Comparison of ENCODE assay signal across 27 mouse cellular contexts in the genomic region with DNA sequence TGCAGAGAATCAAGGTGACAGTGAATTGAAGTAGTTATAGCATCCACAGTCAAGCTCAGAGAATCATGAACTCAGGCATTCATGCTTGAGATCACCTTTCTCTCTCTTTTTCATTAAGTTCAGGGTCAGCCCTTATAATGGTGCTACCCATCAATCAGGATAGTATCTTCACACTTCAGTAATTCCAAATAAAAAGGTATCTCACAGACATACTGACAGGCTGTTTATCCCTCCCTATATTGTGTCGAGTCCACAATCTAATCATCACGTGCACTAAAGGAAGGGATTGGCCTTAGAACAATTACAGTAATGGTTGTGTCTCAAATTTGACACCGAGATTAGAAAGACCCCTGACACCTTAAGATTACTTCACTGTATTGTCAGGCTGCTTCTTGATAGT.
DNase-seq lines count a peak whose midpoint lies in the region; ATAC-seq lines count a peak whose summit lies in the region.
"Had no signal": no experiment of that assay in that cellular context is flagged by ENCODE, and none has a peak within 500 bp of the region (broad histone marks: within the 10 kb centered on the region; RNA-seq: fewer than 3 reads in every experiment).

No protein-coding gene starts in this region.

- no peaks in the 10 kb centered on the region for H3K4me1 ChIP-seq in forebrain, embryonic 11.5 days (replicated peaks; ENCODE audit: control insufficient read depth, insufficient read depth, low read length)
- H3K4me1 ChIP-seq in forebrain, embryonic 15.5 days, result no peaks in the 10 kb centered on the region
- no peaks in the 10 kb centered on the region for H3K4me1 ChIP-seq in hindbrain, embryonic 13.5 days (replicated peaks)
- no peaks in the 10 kb centered on the region for H3K4me1 ChIP-seq in hindbrain, embryonic 16.5 days (ENCODE audit: control insufficient read depth, insufficient read depth, low read depth, low read length)
- H3K4me1 ChIP-seq in neural tube, embryonic 14.5 days (ENCODE audit: control insufficient read depth, insufficient read depth, low read length), result no peaks in the 10 kb centered on the region
- H3K4me1 ChIP-seq in neural tube, embryonic 15.5 days, result no peaks in the 10 kb centered on the region
- H3K4me1 ChIP-seq: embryonic facial prominence, embryonic 15.5 days had no signal

- DNase-seq in forebrain, embryonic 11.5 days (ENCODE audit: low spot score), result no peak
- DNase-seq: adrenal gland, adult 8-10 months; adrenal gland, postnatal 14 days; adrenal gland, postnatal 36 days; B cell, adult 2 months; cerebellum, adult 11 months; cerebellum, adult 18-20 months; cerebellum, adult 8-10 months; cerebellum, adult 9-11 months; cerebellum, postnatal 14 days; cerebellum, postnatal 36 days; embryo, embryonic 11 days; forebrain, postnatal 0 days had no signal

- H3K9me3 ChIP-seq in forebrain, embryonic 11.5 days (ENCODE audit: control insufficient read depth, low read length), result no peaks in the 10 kb centered on the region
- no peaks in the 10 kb centered on the region for H3K9me3 ChIP-seq in forebrain, embryonic 15.5 days
- H3K9me3 ChIP-seq in hindbrain, embryonic 13.5 days, result no peaks in the 10 kb centered on the region
- H3K9me3 ChIP-seq in hindbrain, embryonic 16.5 days (ENCODE audit: control insufficient read depth, low read length), result no peaks in the 10 kb centered on the region
- H3K9me3 ChIP-seq in neural tube, embryonic 14.5 days (ENCODE audit: control insufficient read depth, low read length), result no peaks in the 10 kb centered on the region
- H3K9me3 ChIP-seq in neural tube, embryonic 15.5 days (replicated peaks), result no peaks in the 10 kb centered on the region
- H3K9me3 ChIP-seq: embryonic facial prominence, embryonic 15.5 days; G1E had no signal

- no peaks in the 10 kb centered on the region for H3K36me3 ChIP-seq in forebrain, embryonic 11.5 days (ENCODE audit: control insufficient read depth, insufficient read depth, low read length)
- H3K36me3 ChIP-seq in forebrain, embryonic 15.5 days, result no peaks in the 10 kb centered on the region
- H3K36me3 ChIP-seq in hindbrain, embryonic 13.5 days, result no peaks in the 10 kb centered on the region
- no peaks in the 10 kb centered on the region for H3K36me3 ChIP-seq in hindbrain, embryonic 16.5 days (ENCODE audit: control insufficient read depth, insufficient read depth, low read length)
- H3K36me3 ChIP-seq in neural tube, embryonic 14.5 days (ENCODE audit: control insufficient read depth, insufficient read depth, low read length), result no peaks in the 10 kb centered on the region
- no peaks in the 10 kb centered on the region for H3K36me3 ChIP-seq in neural tube, embryonic 15.5 days
- H3K36me3 ChIP-seq: embryonic facial prominence, embryonic 13.5 days; embryonic facial prominence, embryonic 15.5 days; G1E had no signal

- no peak overlapping the region for H3K9ac ChIP-seq in forebrain, embryonic 11.5 days (ENCODE audit: low read length)
- no peak overlapping the region for H3K9ac ChIP-seq in forebrain, embryonic 15.5 days (replicated peaks)
- no peak overlapping the region for H3K9ac ChIP-seq in hindbrain, embryonic 13.5 days
- H3K9ac ChIP-seq in hindbrain, embryonic 16.5 days (ENCODE audit: low read depth, low read length), result no peak overlapping the region
- H3K9ac ChIP-seq in neural tube, embryonic 14.5 days (replicated peaks; ENCODE audit: low read depth, low read length), result no peak overlapping the region
- no peak overlapping the region for H3K9ac ChIP-seq in neural tube, embryonic 15.5 days (replicated peaks)
- H3K9ac ChIP-seq: embryonic facial prominence, embryonic 13.5 days; embryonic facial prominence, embryonic 15.5 days; forebrain, postnatal 0 days had no signal

- no peaks in the 10 kb centered on the region for H3K27me3 ChIP-seq in forebrain, embryonic 11.5 days (ENCODE audit: control insufficient read depth, insufficient read depth, low read length)
- H3K27me3 ChIP-seq in forebrain, embryonic 15.5 days, result no peaks in the 10 kb centered on the region
- H3K27me3 ChIP-seq in hindbrain, embryonic 13.5 days, result no peaks in the 10 kb centered on the region
- H3K27me3 ChIP-seq in hindbrain, embryonic 16.5 days (replicated peaks; ENCODE audit: control insufficient read depth, insufficient read depth, low read length), result no peaks in the 10 kb centered on the region
- no peaks in the 10 kb centered on the region for H3K27me3 ChIP-seq in neural tube, embryonic 14.5 days (ENCODE audit: control insufficient read depth, insufficient read depth, low read length)
- H3K27me3 ChIP-seq in neural tube, embryonic 15.5 days (replicated peaks), result no peaks in the 10 kb centered on the region
- H3K27me3 ChIP-seq: CH12.LX; embryonic facial prominence, embryonic 13.5 days; embryonic facial prominence, embryonic 15.5 days had no signal

- no peak overlapping the region for H3K4me2 ChIP-seq in forebrain, embryonic 11.5 days (ENCODE audit: low read depth, low read length, severe bottlenecking)
- no peak overlapping the region for H3K4me2 ChIP-seq in forebrain, embryonic 15.5 days (replicated peaks)
- no peak overlapping the region for H3K4me2 ChIP-seq in hindbrain, embryonic 13.5 days
- H3K4me2 ChIP-seq in hindbrain, embryonic 16.5 days (ENCODE audit: low read length), result no peak overlapping the region
- no peak overlapping the region for H3K4me2 ChIP-seq in neural tube, embryonic 14.5 days (ENCODE audit: low read depth, low read length)
- H3K4me2 ChIP-seq in neural tube, embryonic 15.5 days, result no peak overlapping the region
- H3K4me2 ChIP-seq: embryonic facial prominence, embryonic 13.5 days; embryonic facial prominence, embryonic 15.5 days had no signal

- no peak overlapping the region for H3K4me3 ChIP-seq in forebrain, embryonic 11.5 days (ENCODE audit: low read depth, low read length)
- no peak overlapping the region for H3K4me3 ChIP-seq in forebrain, embryonic 15.5 days
- H3K4me3 ChIP-seq in hindbrain, embryonic 13.5 days, result no peak overlapping the region
- no peak overlapping the region for H3K4me3 ChIP-seq in hindbrain, embryonic 16.5 days (ENCODE audit: low read length)
- H3K4me3 ChIP-seq in neural tube, embryonic 14.5 days (ENCODE audit: low read depth, low read length), result no peak overlapping the region
- H3K4me3 ChIP-seq in neural tube, embryonic 15.5 days (replicated peaks), result no peak overlapping the region
- H3K4me3 ChIP-seq: embryonic facial prominence, embryonic 13.5 days; embryonic facial prominence, embryonic 15.5 days; erythroblast, embryonic 14.5 days had no signal

- WGBS in forebrain, embryonic 11.5 days, result 30% methylated on average over 3 of the region's 3 CpGs
- WGBS in forebrain, embryonic 15.5 days, result 21% methylated on average over 3 of the region's 3 CpGs
- 44% methylated on average over 3 of the region's 3 CpGs for WGBS in hindbrain, embryonic 13.5 days
- 46% methylated on average over 3 of the region's 3 CpGs for WGBS in hindbrain, embryonic 16.5 days
- 32% methylated on average over 3 of the region's 3 CpGs for WGBS in neural tube, embryonic 14.5 days
- WGBS in neural tube, embryonic 15.5 days, result 33% methylated on average over 3 of the region's 3 CpGs

- H3K27ac ChIP-seq in forebrain, embryonic 11.5 days (ENCODE audit: low read depth, low read length), result no peak overlapping the region
- H3K27ac ChIP-seq in forebrain, embryonic 15.5 days (replicated peaks), result no peak overlapping the region
- no peak overlapping the region for H3K27ac ChIP-seq in hindbrain, embryonic 13.5 days
- H3K27ac ChIP-seq in hindbrain, embryonic 16.5 days (ENCODE audit: low read depth, low read length), result no peak overlapping the region
- H3K27ac ChIP-seq in neural tube, embryonic 14.5 days (ENCODE audit: low read depth, low read length), result no peak overlapping the region
- no peak overlapping the region for H3K27ac ChIP-seq in neural tube, embryonic 15.5 days (replicated peaks)
- H3K27ac ChIP-seq: embryonic facial prominence, embryonic 13.5 days; embryonic facial prominence, embryonic 15.5 days had no signal

- 0 out of 2 replicates have a peak, but pooled peaks have one; percentile 30 for ATAC-seq in forebrain, embryonic 11.5 days (replicated peaks; ENCODE audit: low FRiP score)
- ATAC-seq in forebrain, embryonic 15.5 days (replicated peaks), result no peak
- ATAC-seq in hindbrain, embryonic 13.5 days (ENCODE audit: low FRiP score), result 0 out of 2 replicates have a peak, but pooled peaks have one; percentile 49
- no peak for ATAC-seq in hindbrain, embryonic 16.5 days
- peak; percentile 38; the same call in 1 of the 2 replicates for ATAC-seq in neural tube, embryonic 14.5 days (ENCODE audit: low read depth)
- no peak for ATAC-seq in neural tube, embryonic 15.5 days (ENCODE audit: low FRiP score)
- ATAC-seq: activated CD4-positive, CD25-positive, alpha-beta regulatory T cell, adult 4 months; CD4-positive, CD25-positive, alpha-beta regulatory T cell, adult 4 months; forebrain, embryonic 14.5 days; forebrain, postnatal 0 days; Patski had no signal

Comparison
In these comparisons a context has a peak if more than half of its experiments do, and no peak if none do; other contexts are left out.
1. ATAC-seq: peak in forebrain, embryonic 11.5 days (single experiment), hindbrain, embryonic 13.5 days (single experiment) and neural tube, embryonic 14.5 days (single experiment); none in forebrain, embryonic 15.5 days (single experiment), hindbrain, embryonic 16.5 days (single experiment) and neural tube, embryonic 15.5 days (single experiment).